Mouse (Mus musculus): Measurements from ENCODE around the gene Suz12. TPM values are rescaled to one million over a fixed set of nuclear protein-coding genes. Genes with fewer than 3 reads are reported as not detected.

Gene Suz12
- total and polyA plus RNA-seq, 3 experiments = 33.2 to 191 (median 43.9) TPM

GRCm38 (mm10) chr11:80079751-80080150 lies 86.8 kb downstream of the Suz12 start (continued):
- TF ChIP-seq CTCF (IDR thresholded peaks at IDR 0.05 in 2 of 3, conservative IDR thresholded peaks at IDR 0.05 in 1 of 3; ENCODE audit: control insufficient read depth in 1 of 3, insufficient read depth in 1 of 3, low read depth in 2 of 3, low read length in 3 of 3, poor library complexity in 1 of 3, severe bottlenecking in 1 of 3) (no peak), MAZ (IDR thresholded peaks at IDR 0.05; ENCODE audit: low read depth, low read length) (no peak), MYB (IDR thresholded peaks at IDR 0.05; ENCODE audit: low read depth, low read length) (no peak), MAX (IDR thresholded peaks at IDR 0.05; ENCODE audit: low read length) (0 out of 2 replicates have a peak, but pooled peaks have one; percentile 67), GABPA (IDR thresholded peaks at IDR 0.05; ENCODE audit: low read depth, low read length) (no peak), SIN3A (IDR thresholded peaks at IDR 0.05; ENCODE audit: low read length) (peak; percentile 89), CHD2 (IDR thresholded peaks at IDR 0.05; ENCODE audit: low read length) (no peak), ELF1 (IDR thresholded peaks at IDR 0.05; ENCODE audit: low read depth, low read length) (peak; percentile 22; the same call in 1 of the 2 replicates), KAT2A (conservative IDR thresholded peaks at IDR 0.05; ENCODE audit: low read depth, low read length) (no peak), RAD21 (IDR thresholded peaks at IDR 0.05; ENCODE audit: low read depth, low read length) (no peak)

GRCm38 (mm10) chr11:80080381-80080825 lies 87.5 kb downstream of the Suz12 start:
- H3K4me3 ChIP-seq (ENCODE audit: control insufficient read depth in 1 of 2, insufficient read depth in 1 of 2, low read depth in 2 of 2, low read length in 2 of 2) = peak overlapping the region; percentile 79 to 98
- peak overlapping the region; percentile 97 for H3K27ac ChIP-seq (ENCODE audit: control insufficient read depth, low read depth, low read length)
- H3K79me2 ChIP-seq (ENCODE audit: control insufficient read depth, insufficient read depth, low read length, poor library complexity) = peaks cover 36% of the 10 kb centered on the region
- peak; percentile 75 for DNase-seq (ENCODE audit: low read depth, low spot score)
- H3K9ac ChIP-seq (ENCODE audit: control insufficient read depth, low read depth, low read length, poor library complexity, severe bottlenecking) = peak overlapping the region; percentile 96
- H3K27me3 ChIP-seq (ENCODE audit: control insufficient read depth in 1 of 2, insufficient read depth in 2 of 2, low read length in 2 of 2) = no peaks in the 10 kb centered on the region
- H3K4me1 ChIP-seq (ENCODE audit: control insufficient read depth in 1 of 2, insufficient read depth in 2 of 2, low read length in 2 of 2) = peaks cover 32 to 39% of the 10 kb centered on the region in 2 experiments
- H3K36me3 ChIP-seq (ENCODE audit: control insufficient read depth in 1 of 2, insufficient read depth in 2 of 2, low read length in 2 of 2) = peaks cover 0 to 51% of the 10 kb centered on the region in 2 experiments; a peak in 3 of 4 replicates
- H3K9me3 ChIP-seq (replicated peaks; ENCODE audit: insufficient read depth, low read length) = no peaks in the 10 kb centered on the region
- 0 out of 2 replicates have a peak, but pooled peaks have one; percentile 16 for TF ChIP-seq ZMIZ1 (IDR thresholded peaks at IDR 0.05; ENCODE audit: low read depth, low read length)
- 0 out of 2 replicates have a peak, but pooled peaks have one; percentile 10 for TF ChIP-seq UBTF (IDR thresholded peaks at IDR 0.05; ENCODE audit: borderline replicate concordance, insufficient read depth, low read depth, low read length)
- TF ChIP-seq NELFE (IDR thresholded peaks at IDR 0.05; ENCODE audit: low read depth, low read length) = peak; percentile 32
- TF ChIP-seq MYB (IDR thresholded peaks at IDR 0.05; ENCODE audit: low read depth, low read length) = no peak

GRCm38 (mm10) chr11:80080826-80081728 lies 88.2 kb downstream of the Suz12 start, which contains the start of gene Crlf3:
Gene Crlf3 (minus strand): TSS chr11:80080991.
- peaks cover 0 to 50% of the 10 kb centered on the region in 2 experiments; a peak in 3 of 4 replicates for H3K36me3 ChIP-seq (ENCODE audit: control insufficient read depth in 1 of 2, insufficient read depth in 2 of 2, low read length in 2 of 2)
- peak within 1 kb of the TSS; percentile 79 to 98 for H3K4me3 ChIP-seq (ENCODE audit: control insufficient read depth in 1 of 2, insufficient read depth in 1 of 2, low read depth in 2 of 2, low read length in 2 of 2)
- peaks cover 34 to 39% of the 10 kb centered on the region in 2 experiments for H3K4me1 ChIP-seq (ENCODE audit: control insufficient read depth in 1 of 2, insufficient read depth in 2 of 2, low read length in 2 of 2)
- peak within 1 kb of the TSS; percentile 96 for H3K9ac ChIP-seq (ENCODE audit: control insufficient read depth, low read depth, low read length, poor library complexity, severe bottlenecking)
- DNase-seq (ENCODE audit: low read depth, low spot score) = peak; percentile 99
- H3K27ac ChIP-seq (ENCODE audit: control insufficient read depth, low read depth, low read length) = peak within 1 kb of the TSS; percentile 97
- no peaks in the 10 kb centered on the region for H3K27me3 ChIP-seq (ENCODE audit: control insufficient read depth in 1 of 2, insufficient read depth in 2 of 2, low read length in 2 of 2)
- H3K79me2 ChIP-seq (ENCODE audit: control insufficient read depth, insufficient read depth, low read length, poor library complexity) = peaks cover 31% of the 10 kb centered on the region
- H3K9me3 ChIP-seq (replicated peaks; ENCODE audit: insufficient read depth, low read length) = no peaks in the 10 kb centered on the region
- peak; percentile 68; the same call in 1 of the 2 replicates for TF ChIP-seq ELF1 (IDR thresholded peaks at IDR 0.05; ENCODE audit: low read depth, low read length)
- TF ChIP-seq SIN3A (IDR thresholded peaks at IDR 0.05; ENCODE audit: low read length) = peak; percentile 99
- peak; percentile 95 to 97 for TF ChIP-seq EP300 (IDR thresholded peaks at IDR 0.05; ENCODE audit: low read depth in 1 of 2, low read length in 2 of 2)
- 0 out of 2 replicates have a peak, but pooled peaks have one; percentile 1 for TF ChIP-seq MYB (IDR thresholded peaks at IDR 0.05; ENCODE audit: low read depth, low read length)
- TF ChIP-seq MAZ (IDR thresholded peaks at IDR 0.05; ENCODE audit: low read depth, low read length) = no peak; the same call in none of the 2 replicates
- TF ChIP-seq USF2 (IDR thresholded peaks at IDR 0.05; ENCODE audit: borderline replicate concordance in 1 of 2, insufficient read depth in 1 of 2, low read depth in 1 of 2, low read length in 2 of 2) = no peak
- TF ChIP-seq ZKSCAN1 (IDR thresholded peaks at IDR 0.05; ENCODE audit: low read depth, low read length) = no peak; the same call in 1 of the 2 replicates
- peak; percentile 94 for TF ChIP-seq RCOR1 (IDR thresholded peaks at IDR 0.05; ENCODE audit: low read depth, low read length)
- TF ChIP-seq NELFE (IDR thresholded peaks at IDR 0.05; ENCODE audit: low read depth, low read length) = peak; percentile 82
- peak; percentile 97 for TF ChIP-seq TCF12 (IDR thresholded peaks at IDR 0.05; ENCODE audit: low read depth, low read length)
- TF ChIP-seq ZC3H11A (IDR thresholded peaks at IDR 0.05; ENCODE audit: low read depth, low read length) = no peak; the same call in 1 of the 2 replicates
- peak; percentile 87 to 98; a peak in 3 of 4 replicates for TF ChIP-seq POLR2A (IDR thresholded peaks at IDR 0.05; ENCODE audit: control insufficient read depth in 1 of 2, insufficient read depth in 1 of 2, low read depth in 1 of 2, low read length in 2 of 2, poor library complexity in 1 of 2)
- peak; percentile 93 for TF ChIP-seq MYC (IDR thresholded peaks at IDR 0.05; ENCODE audit: low read depth, low read length)
- TF ChIP-seq BHLHE40 (IDR thresholded peaks at IDR 0.05; ENCODE audit: borderline replicate concordance, low read depth, low read length) = peak; percentile 99
- no peak for TF ChIP-seq POLR2AphosphoS5 (IDR thresholded peaks at IDR 0.05; ENCODE audit: borderline replicate concordance, low read depth, low read length)
- TF ChIP-seq MXI1 (IDR thresholded peaks at IDR 0.05; ENCODE audit: low read depth, low read length) = peak; percentile 94
- no peak; the same call in 1 of the 2 replicates for TF ChIP-seq ZNF384 (IDR thresholded peaks at IDR 0.05; ENCODE audit: low read depth, low read length)
